Mouse (Mus musculus): ENCODE results near the gene Mycbpap.

Mycbpap gene

GRCm38 (mm10) chr11:94521219-94521843 is at the start of gene Mycbpap:
Gene Mycbpap (minus strand): TSS chr11:94521742.
- in situ Hi-C loops (cut with MseI, MboI): no loop called here

- in situ Hi-C loops (cut with MseI, MboI): no loop called here
Observed at GRCm38 (mm10) chr11:94570612-94571011, 49.1 kb upstream of the Mycbpap start.

- in situ Hi-C loops (cut with MseI, MboI): no loop called here
Observed at GRCm38 (mm10) chr11:94567326-94567725, 45.8 kb upstream of the Mycbpap start.

- in situ Hi-C loops (cut with MseI, MboI): no loop called here
Observed at GRCm38 (mm10) chr11:94566534-94566933, 45.0 kb upstream of the Mycbpap start.

GRCm38 (mm10) chr11:94565151-94565479 is 43.6 kb upstream of the Mycbpap start:
- in situ Hi-C loops (cut with MseI, MboI): no loop called here

- in situ Hi-C loops (cut with MseI, MboI): no loop called here
Observed at GRCm38 (mm10) chr11:94564437-94565150, 43.1 kb upstream of the Mycbpap start, which contains the start of gene Chad. Gene Chad (plus strand): TSS chr11:94565047.

- in situ Hi-C loops (cut with MseI, MboI): no loop called here
Observed at GRCm38 (mm10) chr11:94563821-94564220, 42.3 kb upstream of the Mycbpap start.

- in situ Hi-C loops (cut with MseI, MboI): no loop called here
Observed at GRCm38 (mm10) chr11:94563383-94563782, 41.8 kb upstream of the Mycbpap start.

GRCm38 (mm10) chr11:94558226-94558625 is 36.7 kb upstream of the Mycbpap start:
- in situ Hi-C loops (cut with MseI, MboI): no loop called here

- in situ Hi-C loops (cut with MseI, MboI): no loop called here
Observed at GRCm38 (mm10) chr11:94550442-94550744, 28.9 kb upstream of the Mycbpap start.

- in situ Hi-C loops (cut with MseI, MboI): no loop called here
Observed at GRCm38 (mm10) chr11:94549691-94550441, 28.3 kb upstream of the Mycbpap start.

- in situ Hi-C loops (cut with MseI, MboI): no loop called here
Observed at GRCm38 (mm10) chr11:94548888-94549690, 27.5 kb upstream of the Mycbpap start, which contains the start of gene Rsad1. Gene Rsad1 (minus strand): TSS chr11:94549255.

- in situ Hi-C loops (cut with MseI, MboI): no loop called here
Observed at GRCm38 (mm10) chr11:94548041-94548784, 26.7 kb upstream of the Mycbpap start.

GRCm38 (mm10) chr11:94547271-94547670 is 25.7 kb upstream of the Mycbpap start:
- in situ Hi-C loops (cut with MseI, MboI): no loop called here

GRCm38 (mm10) chr11:94546381-94546780 is 24.8 kb upstream of the Mycbpap start:
- in situ Hi-C loops (cut with MseI, MboI): no loop called here

GRCm38 (mm10) chr11:94544422-94544821 is 22.9 kb upstream of the Mycbpap start:
- in situ Hi-C loops (cut with MseI, MboI): no loop called here

- in situ Hi-C loops (cut with MseI, MboI): no loop called here
Observed at GRCm38 (mm10) chr11:94543932-94544331, 22.4 kb upstream of the Mycbpap start.

- in situ Hi-C loops (cut with MseI, MboI): no loop called here
Observed at GRCm38 (mm10) chr11:94543344-94543743, 21.8 kb upstream of the Mycbpap start.

- in situ Hi-C loops (cut with MseI, MboI): no loop called here
Observed at GRCm38 (mm10) chr11:94542400-94542799, 20.9 kb upstream of the Mycbpap start.

GRCm38 (mm10) chr11:94539761-94540160 is 18.2 kb upstream of the Mycbpap start:
- in situ Hi-C loops (cut with MseI, MboI): no loop called here

- in situ Hi-C loops (cut with MseI, MboI): no loop called here
Observed at GRCm38 (mm10) chr11:94538733-94539292, 17.3 kb upstream of the Mycbpap start.
